Mouse (Mus musculus) forebrain, embryonic 12.5 days (tissue): ENCODE data around the gene Gm10160. TPM values are rescaled to one million over a fixed set of nuclear protein-coding genes. Genes with fewer than 3 reads are reported as not detected.

Experiments
- ATAC-seq: fragments of 200-750 bp; cut with Nextera tagmentation; 2 replicates; pipeline ENCODE4 v1.8.0; 2017; ENCODE audit warnings: moderate TSS enrichment; ENCODE audit not compliant: low FRiP score
- H3K27ac ChIP-seq: fragments of 300-500 bp; sonication (generic); 2 replicates; pipeline ENCODE4 v1.5.1; 2016; ENCODE audit warnings: mild to moderate bottlenecking
- H3K27me3 ChIP-seq: fragments of 300-500 bp; sonication (generic); 2 replicates; pipeline ENCODE4 v1.6.1; 2016; ENCODE audit warnings: mild to moderate bottlenecking
- H3K36me3 ChIP-seq: fragments of 300-500 bp; sonication (generic); replicated peaks from 2 replicates; pipeline ENCODE4 v1.6.1; 2016; ENCODE audit warnings: mild to moderate bottlenecking
- H3K4me1 ChIP-seq: fragments of 300-500 bp; sonication (generic); 2 replicates; pipeline ENCODE4 v1.6.1; 2016
- H3K4me2 ChIP-seq: fragments of 300-500 bp; sonication (generic); 2 replicates; pipeline ENCODE4 v1.6.1; 2016; ENCODE audit warnings: mild to moderate bottlenecking, moderate library complexity
- H3K4me3 ChIP-seq: fragments of 300-500 bp; sonication (generic); replicated peaks from 2 replicates; pipeline ENCODE4 v1.5.1; 2016; ENCODE audit warnings: mild to moderate bottlenecking
- H3K9ac ChIP-seq: fragments of 300-500 bp; sonication (generic); 2 replicates; pipeline ENCODE4 v1.6.1; 2016; ENCODE audit warnings: mild to moderate bottlenecking
- H3K9me3 ChIP-seq: fragments of 300-500 bp; sonication (generic); 2 replicates; pipeline ENCODE4 v1.6.1; 2016
- WGBS: fragments of 180-500 bp; shearing (Covaris S2); methylation state at CpG from one replicate; pipeline ENCODE4 v1.1.7; 2016; 5-methylcytosine and 5-hydroxymethylcytosine counted together
- polyA plus RNA-seq: library from polyadenylated mRNA; unstranded; fragments of >200 nt; fragmentation: Nextera tagmentation; extraction: Ambion mirVana; gene quantifications from 2 replicates; pipeline ENCODE4 v1.2.1, GENCODE M21; 2016

Gm10160 gene
- not detected in 2 replicates for polyA plus RNA-seq

DNA sequence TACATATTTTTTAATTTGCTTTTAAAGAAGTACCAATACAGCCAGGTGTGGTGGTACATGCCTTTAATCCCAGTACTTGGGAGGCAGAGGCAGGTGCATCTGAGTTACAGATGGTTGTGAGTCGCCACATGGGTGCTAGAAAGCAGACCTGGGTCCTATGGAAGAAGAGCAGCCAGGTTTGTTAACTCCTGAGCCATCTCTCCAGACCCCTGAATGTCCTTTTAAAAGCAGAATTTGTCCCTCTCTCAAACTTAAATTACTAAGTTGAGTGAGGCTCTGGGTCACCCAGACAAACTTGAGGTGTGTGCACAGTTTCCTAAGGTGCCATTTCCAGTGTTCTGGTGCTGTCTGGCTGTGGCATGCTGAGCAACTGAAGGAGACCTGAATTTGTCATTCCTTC is at the start of gene Gm10160:
Gene Gm10160, minus strand, starts transcription at position 101 of the 400 bp plus-strand sequence.
- Histone ChIP-seq H3K4me2 (no peak within 1 kb of the TSS), H3K9ac (no peak within 1 kb of the TSS)

GRCm38 (mm10) chr7:81904926-81905325 is 49.3 kb upstream of the Gm10160 start:
- Histone ChIP-seq H3K4me3 (no peak overlapping the region), H3K4me1 (no peaks in the 10 kb centered on the region), H3K4me2 (no peak overlapping the region), H3K27ac (no peak overlapping the region), H3K9ac (no peak overlapping the region), H3K36me3 (peaks cover 3% of the 10 kb centered on the region; the same call in 1 of the 2 replicates), H3K27me3 (no peaks in the 10 kb centered on the region), H3K9me3 (no peaks in the 10 kb centered on the region)
- ATAC-seq = no peak
- 97% methylated on average over 2 of the region's 2 CpGs for WGBS

More for the DNA sequence above, at the start of gene Gm10160:
- ATAC-seq = no peak
- Histone ChIP-seq H3K27me3 (peaks cover 39% of the 10 kb centered on the region), H3K9me3 (no peaks in the 10 kb centered on the region), H3K4me3 (no peak within 1 kb of the TSS), H3K4me1 (peaks cover 34% of the 10 kb centered on the region), H3K27ac (0 out of 2 replicates have a peak within 1 kb of the TSS, but pooled peaks have one; percentile 19), H3K36me3 (no peaks in the 10 kb centered on the region)
- 71% methylated on average over 1 of the region's 1 CpGs for WGBS

- Histone ChIP-seq H3K9me3 (no peaks in the 10 kb centered on the region), H3K36me3 (peaks cover 7% of the 10 kb centered on the region), H3K4me2 (no peak overlapping the region), H3K27me3 (no peaks in the 10 kb centered on the region), H3K9ac (no peak overlapping the region), H3K4me1 (no peaks in the 10 kb centered on the region), H3K4me3 (no peak overlapping the region), H3K27ac (no peak overlapping the region)
- no peak for ATAC-seq
- 77% methylated on average over 4 of the region's 4 CpGs for WGBS
Observed at GRCm38 (mm10) chr7:81904094-81904493, 48.5 kb upstream of the Gm10160 start.

GRCm38 (mm10) chr7:81899361-81899760 is 43.8 kb upstream of the Gm10160 start:
- H3K36me3 ChIP-seq = peaks cover 16% of the 10 kb centered on the region
- no peak overlapping the region for H3K4me2 ChIP-seq
- H3K27ac ChIP-seq = no peak overlapping the region
- no peaks in the 10 kb centered on the region for H3K27me3 ChIP-seq
- no peak for ATAC-seq
- H3K4me3 ChIP-seq = no peak overlapping the region
- WGBS = 84% methylated on average over 11 of the region's 11 CpGs
- no peak overlapping the region for H3K9ac ChIP-seq
- H3K4me1 ChIP-seq = no peaks in the 10 kb centered on the region
- H3K9me3 ChIP-seq = no peaks in the 10 kb centered on the region

DNA sequence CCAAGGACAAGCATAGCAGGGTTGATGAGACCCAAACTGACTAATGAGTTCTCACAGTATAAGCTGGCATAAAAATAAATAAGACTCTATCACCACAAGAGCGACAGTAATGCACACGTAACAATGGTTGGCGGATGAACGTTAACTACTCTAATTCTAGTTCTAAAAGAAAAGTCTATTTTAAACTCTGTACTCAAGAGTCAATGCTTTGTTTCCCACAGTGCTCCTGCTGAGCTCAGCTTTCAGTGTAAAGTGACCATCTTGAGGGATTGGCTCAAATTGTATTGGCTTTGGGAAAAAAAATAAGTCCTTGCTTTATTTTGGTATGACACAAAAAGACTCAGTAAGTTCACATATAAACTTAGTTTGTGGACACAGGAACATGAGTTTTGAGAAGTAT is 29.5 kb upstream of the Gm10160 start:
- H3K4me2 ChIP-seq = no peak overlapping the region
- no peak overlapping the region for H3K9ac ChIP-seq
- H3K36me3 ChIP-seq = peaks cover 7% of the 10 kb centered on the region
- no peaks in the 10 kb centered on the region for H3K4me1 ChIP-seq
- no peaks in the 10 kb centered on the region for H3K9me3 ChIP-seq
- no peak overlapping the region for H3K27ac ChIP-seq
- H3K4me3 ChIP-seq = no peak overlapping the region
- ATAC-seq = no peak
- whole genome bisulfite sequencing = 57% methylated on average over 4 of the region's 4 CpGs
- no peaks in the 10 kb centered on the region for H3K27me3 ChIP-seq

GRCm38 (mm10) chr7:81881600-81881999 is 26.0 kb upstream of the Gm10160 start:
- H3K27me3 ChIP-seq = no peaks in the 10 kb centered on the region
- H3K9me3 ChIP-seq = no peaks in the 10 kb centered on the region
- ATAC-seq = no peak
- no peak overlapping the region for H3K4me3 ChIP-seq
- no peak overlapping the region for H3K27ac ChIP-seq
- 86% methylated on average over 3 of the region's 3 CpGs for WGBS
- no peak overlapping the region for H3K4me2 ChIP-seq
- no peak overlapping the region for H3K9ac ChIP-seq
- H3K4me1 ChIP-seq = no peaks in the 10 kb centered on the region
- H3K36me3 ChIP-seq = peaks cover 7% of the 10 kb centered on the region

GRCm38 (mm10) chr7:81880797-81881196 is 25.2 kb upstream of the Gm10160 start:
- Histone ChIP-seq H3K9me3 (no peaks in the 10 kb centered on the region), H3K27ac (no peak overlapping the region), H3K4me2 (no peak overlapping the region), H3K4me1 (no peaks in the 10 kb centered on the region), H3K4me3 (no peak overlapping the region), H3K36me3 (peaks cover 2% of the 10 kb centered on the region; the same call in 1 of the 2 replicates), H3K27me3 (no peaks in the 10 kb centered on the region), H3K9ac (no peak overlapping the region)
- no peak for ATAC-seq
- 92% methylated on average over 4 of the region's 4 CpGs for WGBS

GRCm38 (mm10) chr7:81880286-81880685 is 24.7 kb upstream of the Gm10160 start:
- Histone ChIP-seq H3K27me3 (no peaks in the 10 kb centered on the region), H3K4me3 (no peak overlapping the region), H3K36me3 (no peaks in the 10 kb centered on the region), H3K27ac (no peak overlapping the region), H3K4me2 (no peak overlapping the region), H3K9ac (no peak overlapping the region), H3K9me3 (no peaks in the 10 kb centered on the region), H3K4me1 (no peaks in the 10 kb centered on the region)
- WGBS = 88% methylated on average over 5 of the region's 5 CpGs
- ATAC-seq = no peak

- Histone ChIP-seq H3K9ac (no peak overlapping the region), H3K4me1 (no peaks in the 10 kb centered on the region)
- no peak for ATAC-seq
Observed at GRCm38 (mm10) chr7:81875372-81875771, 19.8 kb upstream of the Gm10160 start.

DNA sequence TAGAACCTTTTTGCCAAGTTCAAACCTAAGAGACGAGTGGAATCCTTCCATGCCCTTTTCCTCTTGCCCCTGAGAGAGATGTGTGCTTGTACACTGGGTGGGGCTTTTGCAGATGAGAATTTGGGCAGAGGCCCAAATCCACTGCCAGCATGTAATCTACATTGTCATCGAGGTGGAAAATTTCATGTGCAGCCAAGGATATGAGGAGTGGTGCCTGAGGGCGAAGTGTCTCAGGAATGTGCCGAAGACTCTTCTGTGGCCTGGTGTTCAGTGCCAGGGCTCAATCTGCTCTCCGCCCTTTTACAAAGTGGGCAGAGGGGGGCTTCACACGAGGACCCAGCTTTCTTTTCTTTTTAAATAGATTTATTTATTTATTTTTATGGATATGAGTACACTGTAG is 19.0 kb upstream of the Gm10160 start:
- 85% methylated on average over 6 of the region's 6 CpGs for WGBS
- H3K36me3 ChIP-seq = no peaks in the 10 kb centered on the region
- no peaks in the 10 kb centered on the region for H3K4me1 ChIP-seq
- no peaks in the 10 kb centered on the region for H3K27me3 ChIP-seq
- H3K4me2 ChIP-seq = no peak overlapping the region
- H3K27ac ChIP-seq = no peak overlapping the region
- no peak for ATAC-seq
- no peak overlapping the region for H3K4me3 ChIP-seq
- no peaks in the 10 kb centered on the region for H3K9me3 ChIP-seq
- no peak overlapping the region for H3K9ac ChIP-seq

More at GRCm38 (mm10) chr7:81875372-81875771, 19.8 kb upstream of the Gm10160 start:
- Histone ChIP-seq H3K9me3 (no peaks in the 10 kb centered on the region), H3K4me2 (no peak overlapping the region), H3K27ac (no peak overlapping the region), H3K36me3 (no peaks in the 10 kb centered on the region), H3K4me3 (no peak overlapping the region), H3K27me3 (no peaks in the 10 kb centered on the region)
- 88% methylated on average over 9 of the region's 9 CpGs for WGBS

- Histone ChIP-seq H3K4me2 (no peak overlapping the region), H3K36me3 (no peaks in the 10 kb centered on the region), H3K27me3 (no peaks in the 10 kb centered on the region), H3K9ac (no peak overlapping the region), H3K4me1 (no peaks in the 10 kb centered on the region), H3K9me3 (no peaks in the 10 kb centered on the region), H3K27ac (no peak overlapping the region), H3K4me3 (no peak overlapping the region)
- 94% methylated on average over 1 of the region's 1 CpGs for WGBS
- ATAC-seq = no peak
Observed at GRCm38 (mm10) chr7:81873807-81874206, 18.2 kb upstream of the Gm10160 start.

DNA sequence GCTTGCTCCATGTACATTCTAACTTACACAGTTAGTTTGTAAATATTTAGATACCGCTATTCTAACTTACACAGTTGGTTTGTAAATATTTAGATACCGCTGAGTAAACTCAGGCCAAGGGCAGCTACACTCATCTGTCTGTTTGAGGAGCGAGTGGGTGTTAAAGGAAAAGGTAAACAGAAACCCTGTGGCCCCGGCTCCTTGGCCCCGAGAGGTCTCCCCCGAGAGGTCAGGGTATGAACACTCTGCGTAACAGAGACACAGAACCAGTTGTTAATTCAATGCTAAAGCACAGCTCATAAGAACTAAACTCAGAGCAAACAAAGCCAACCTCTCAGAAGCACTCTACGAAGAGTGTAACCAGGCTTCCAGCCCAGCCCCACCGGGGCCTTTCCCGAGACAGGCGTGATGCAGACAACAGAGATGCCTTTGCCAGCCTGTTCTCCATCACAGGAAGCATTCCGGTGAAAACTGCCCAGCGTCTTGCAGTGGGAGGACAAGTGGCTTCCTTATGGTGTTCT is 17.0 kb upstream of the Gm10160 start:
- WGBS = 87% methylated on average over 13 of the region's 13 CpGs
- H3K4me1 ChIP-seq = peaks cover 4% of the 10 kb centered on the region; the same call in 1 of the 2 replicates
- no peak overlapping the region for H3K4me3 ChIP-seq
- no peak overlapping the region for H3K4me2 ChIP-seq
- no peaks in the 10 kb centered on the region for H3K9me3 ChIP-seq
- H3K27ac ChIP-seq = no peak overlapping the region
- H3K9ac ChIP-seq = no peak overlapping the region
- no peak for ATAC-seq
- no peaks in the 10 kb centered on the region for H3K36me3 ChIP-seq
- no peaks in the 10 kb centered on the region for H3K27me3 ChIP-seq

- no peaks in the 10 kb centered on the region for H3K36me3 ChIP-seq
- H3K4me3 ChIP-seq = no peak overlapping the region
- no peak overlapping the region for H3K9ac ChIP-seq
- H3K27ac ChIP-seq = 0 out of 2 replicates have a peak overlapping the region, but pooled peaks have one; percentile 19
- peaks cover 4% of the 10 kb centered on the region; the same call in 1 of the 2 replicates for H3K4me1 ChIP-seq
- WGBS = 27% methylated on average over 6 of the region's 6 CpGs
- H3K27me3 ChIP-seq = no peaks in the 10 kb centered on the region
- peak; percentile 81; the same call in 1 of the 2 replicates for ATAC-seq
- H3K9me3 ChIP-seq = no peaks in the 10 kb centered on the region
- no peak overlapping the region for H3K4me2 ChIP-seq
Observed at GRCm38 (mm10) chr7:81868158-81868557, 12.6 kb upstream of the Gm10160 start.
